Mouse (Mus musculus): ENCODE data around the gene Gpc5. TPM values are rescaled to one million over a fixed set of nuclear protein-coding genes. Genes with fewer than 3 reads are reported as not detected.

The Gpc5 gene
- polyA plus RNA-seq, 1 experiment from 2014 or later: 1.2 TPM

DNA sequence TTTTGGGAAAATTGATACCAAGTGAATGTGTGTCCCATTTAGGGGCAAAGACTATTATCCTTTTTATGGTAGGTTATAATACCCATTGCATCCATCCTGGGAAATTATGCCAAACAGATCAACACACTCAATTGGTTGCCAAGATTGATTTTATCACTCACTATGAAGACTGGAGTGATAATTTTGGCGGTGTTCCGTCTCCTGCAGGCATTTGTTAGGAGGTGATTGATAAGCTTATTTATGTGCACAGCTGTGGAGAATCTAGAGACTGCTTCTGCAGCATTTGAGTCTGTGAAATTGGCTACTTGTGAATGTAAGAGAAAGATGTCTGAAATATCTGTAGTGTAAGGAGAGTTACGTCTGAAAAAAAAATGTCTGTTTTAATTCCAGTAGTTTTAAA lies 340.0 kb downstream of the Gpc5 start:
- CTCF ChIA-PET: no interaction called here

DNA sequence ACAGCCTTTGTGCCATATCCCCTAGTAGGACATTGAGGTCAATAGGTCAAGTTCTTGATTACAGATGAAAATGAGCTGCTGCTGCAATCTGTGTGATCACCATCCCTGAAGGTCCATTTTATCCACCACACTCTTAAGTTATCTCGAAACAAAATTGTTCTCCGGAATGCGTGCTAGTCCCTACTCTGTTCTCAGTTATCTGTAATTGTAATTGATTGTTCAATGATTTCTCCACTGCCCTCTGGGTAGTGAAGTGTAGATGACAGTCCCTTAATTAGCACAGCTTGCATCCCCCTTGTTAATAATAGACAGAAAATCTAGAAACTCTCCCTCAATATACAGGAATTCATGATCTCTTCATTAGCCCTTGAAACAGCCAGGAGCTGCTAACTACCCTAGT lies 340.4 kb downstream of the Gpc5 start:
- ChIA-PET POLR2A (no interaction called here), CTCF (no interaction called here)
- in situ Hi-C loops (cut with MboI; ENCODE audit: low pct_unique_long_range_greater_than_20kb): no loop called here
- ATAC-seq (no peak), DNase-seq (ENCODE audit: low read depth, low spot score) (no peak)
- TF ChIP-seq CTCF (IDR thresholded peaks at IDR 0.05): no peak
- peaks cover 9% of the 10 kb centered on the region for H3K27me3 ChIP-seq

More for the DNA sequence above, 340.0 kb downstream of the Gpc5 start:
- ATAC-seq (no peak), DNase-seq (ENCODE audit: low read depth, low spot score) (no peak)
- in situ Hi-C loops (cut with MboI; ENCODE audit: low pct_unique_long_range_greater_than_20kb): no loop called here
- TF ChIP-seq CTCF (IDR thresholded peaks at IDR 0.05): no peak
- POLR2A ChIA-PET: no interaction called here
- H3K27me3 ChIP-seq: peaks cover 9% of the 10 kb centered on the region

DNA sequence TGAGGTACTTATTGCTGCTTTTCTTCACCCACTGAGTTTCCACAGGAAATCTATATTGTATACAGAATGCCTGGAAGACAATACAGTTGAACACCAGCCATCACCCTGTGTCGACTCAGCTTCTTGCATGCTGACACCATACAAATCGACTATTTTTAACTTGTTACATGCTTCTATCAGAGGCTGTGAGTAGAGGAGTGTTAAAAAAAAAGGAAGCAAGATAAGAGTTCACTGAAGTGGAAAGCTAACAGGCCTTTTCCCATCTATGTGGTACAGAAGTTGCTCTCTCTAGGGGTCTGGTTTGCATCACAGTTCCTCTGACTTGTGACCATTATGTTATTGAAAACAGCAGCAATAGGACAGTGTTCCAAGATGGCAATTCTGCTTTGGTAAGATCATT lies 344.6 kb downstream of the Gpc5 start:
- no peak for DNase-seq (ENCODE audit: low read depth, low spot score)
- H3K27me3 ChIP-seq: peaks cover 9% of the 10 kb centered on the region
- ChIA-PET CTCF (no interaction called here), POLR2A (no interaction called here)
- no peak for TF ChIP-seq CTCF (IDR thresholded peaks at IDR 0.05)
- no peak for ATAC-seq
- in situ Hi-C loops (cut with MboI; ENCODE audit: low pct_unique_long_range_greater_than_20kb): no loop called here

DNA sequence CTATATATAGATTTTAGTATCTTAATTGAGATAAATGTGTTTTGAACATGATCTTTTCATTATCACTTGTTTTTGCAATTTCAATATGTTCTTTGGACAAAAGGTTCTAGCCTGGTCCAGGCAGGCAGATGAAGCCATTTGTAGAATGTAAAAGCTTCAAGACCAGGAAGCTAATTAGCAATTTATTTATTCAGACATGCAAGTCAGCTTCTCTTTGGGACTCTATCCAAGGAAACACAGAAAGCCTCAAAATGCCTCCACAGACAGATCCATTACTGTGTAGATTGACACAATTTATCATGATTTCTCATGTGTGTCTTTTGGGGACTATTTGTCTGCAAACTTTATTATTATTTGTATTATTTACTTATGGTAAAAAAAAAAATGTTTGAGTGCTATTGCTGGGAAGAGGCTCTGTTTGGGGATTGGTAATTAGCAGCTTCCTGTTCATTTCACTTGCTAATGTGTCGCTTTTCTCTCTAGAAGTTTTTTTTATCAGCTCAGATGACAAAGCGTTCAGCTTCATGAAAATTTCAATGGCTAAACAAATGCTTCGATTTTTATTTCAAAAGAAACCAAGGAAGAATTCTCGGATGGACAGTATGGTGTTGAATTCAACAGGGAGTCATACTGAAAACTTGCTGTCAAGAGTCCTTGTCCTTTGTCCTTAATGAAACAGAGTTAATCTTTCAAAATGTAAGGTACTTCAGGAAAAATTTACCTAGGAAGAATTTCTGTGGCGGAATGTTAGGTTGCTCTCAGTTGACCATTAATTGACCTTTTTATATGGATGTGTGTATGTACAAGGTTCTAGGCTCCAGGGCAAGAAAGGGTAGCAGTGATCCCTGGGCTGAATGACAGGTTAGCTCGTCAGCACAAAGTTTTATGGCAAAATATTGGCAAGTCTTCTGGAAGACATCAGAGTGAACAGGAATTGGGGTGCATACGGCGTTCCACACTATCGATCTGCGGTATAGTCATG lies 353.1 kb downstream of the Gpc5 start:
- TF ChIP-seq CTCF (IDR thresholded peaks at IDR 0.05): no peak
- DNase-seq (ENCODE audit: low read depth, low spot score) (no peak), ATAC-seq (no peak)
- CTCF ChIA-PET: interaction anchor here (1.5 kb wide), 1 partner anchor 10 kb away, joined by 4 read pairs; no protein-coding TSS in a partner anchor
- in situ Hi-C loops (cut with MboI; ENCODE audit: low pct_unique_long_range_greater_than_20kb): no loop called here
- peaks cover 6% of the 10 kb centered on the region for H3K27me3 ChIP-seq
- POLR2A ChIA-PET: no interaction called here

DNA sequence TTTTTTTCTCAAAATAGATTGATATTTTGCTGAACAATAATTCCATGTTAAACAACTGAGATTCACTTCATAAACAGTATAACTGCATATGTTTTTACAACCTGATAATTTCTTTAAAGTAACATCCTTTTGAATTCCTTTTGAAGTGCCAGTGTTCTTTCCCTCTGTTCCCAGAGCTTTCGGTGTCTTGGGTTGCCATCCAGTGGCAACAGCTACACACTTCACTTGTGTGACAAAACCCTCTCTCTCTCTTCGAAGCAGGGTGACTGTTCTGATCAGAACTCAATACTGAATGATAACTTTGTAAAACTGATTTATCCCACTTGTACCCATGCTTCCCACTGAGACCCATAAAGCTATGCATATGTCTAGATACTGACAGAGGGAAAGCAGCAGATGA lies 358.9 kb downstream of the Gpc5 start:
- no peak for TF ChIP-seq CTCF (IDR thresholded peaks at IDR 0.05)
- DNase-seq (ENCODE audit: low read depth, low spot score): no peak
- CTCF ChIA-PET: interaction anchor here (1.0 kb wide), 1 partner anchor 49 kb away, joined by 3 read pairs; no protein-coding TSS in a partner anchor
- in situ Hi-C loops (cut with MboI; ENCODE audit: low pct_unique_long_range_greater_than_20kb): no loop called here
- peaks cover 6% of the 10 kb centered on the region for H3K27me3 ChIP-seq
- no peak for ATAC-seq
- POLR2A ChIA-PET: no interaction called here

DNA sequence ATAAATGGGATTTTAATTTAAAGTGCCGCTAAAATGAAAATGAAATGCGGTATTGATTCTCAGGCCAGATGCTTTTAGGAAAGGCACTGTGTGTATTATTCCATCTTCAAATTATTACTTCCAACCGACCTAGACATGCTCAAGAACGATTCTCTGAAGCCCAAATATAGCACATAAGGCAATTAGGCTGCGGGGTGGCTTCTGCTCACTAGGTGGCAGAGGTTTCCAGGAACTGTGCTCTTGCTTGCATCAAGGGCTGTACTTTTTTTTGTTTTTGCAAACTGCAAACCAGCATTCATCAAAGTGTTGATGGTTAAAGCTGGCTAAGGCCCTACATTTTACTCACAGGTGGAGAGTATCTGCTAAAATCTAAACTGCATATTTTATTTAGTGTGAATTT lies 375.9 kb downstream of the Gpc5 start:
- ChIA-PET CTCF (no interaction called here), POLR2A (no interaction called here)
- DNase-seq (ENCODE audit: low read depth, low spot score) (no peak), ATAC-seq (no peak)
- H3K27me3 ChIP-seq: peaks cover 4% of the 10 kb centered on the region
- in situ Hi-C loops (cut with MboI; ENCODE audit: low pct_unique_long_range_greater_than_20kb): no loop called here
- peak; percentile 19 for TF ChIP-seq CTCF (IDR thresholded peaks at IDR 0.05)

DNA sequence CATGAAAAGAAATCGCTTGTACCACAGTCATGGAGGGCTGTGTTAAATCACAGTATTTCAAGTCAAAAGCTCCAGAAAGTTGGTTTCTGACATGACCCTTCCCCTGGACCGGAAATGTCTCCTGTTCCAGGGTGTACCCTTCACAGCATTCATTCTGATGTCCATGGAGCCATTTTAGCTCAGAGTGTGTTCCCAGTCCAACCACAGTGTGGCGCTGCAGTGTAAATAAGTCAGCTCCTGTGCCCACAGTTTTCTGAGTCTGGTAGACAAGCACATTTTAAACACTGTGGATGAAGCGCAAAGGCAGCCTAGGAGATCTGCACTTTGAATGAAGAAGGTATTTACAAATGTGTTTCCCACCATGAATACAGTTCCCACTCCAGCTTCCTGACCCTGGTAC lies 383.2 kb downstream of the Gpc5 start:
- DNase-seq (ENCODE audit: low read depth, low spot score): no peak
- peak; percentile 55 for TF ChIP-seq CTCF (IDR thresholded peaks at IDR 0.05)
- ATAC-seq: peak; percentile 31
- H3K27me3 ChIP-seq: peaks cover 4% of the 10 kb centered on the region
- ChIA-PET CTCF (interaction anchor here (1.1 kb wide), 1 partner anchor 9 kb away, joined by 3 read pairs; no protein-coding TSS in a partner anchor), POLR2A (no interaction called here)
- in situ Hi-C loops (cut with MboI; ENCODE audit: low pct_unique_long_range_greater_than_20kb): no loop called here

DNA sequence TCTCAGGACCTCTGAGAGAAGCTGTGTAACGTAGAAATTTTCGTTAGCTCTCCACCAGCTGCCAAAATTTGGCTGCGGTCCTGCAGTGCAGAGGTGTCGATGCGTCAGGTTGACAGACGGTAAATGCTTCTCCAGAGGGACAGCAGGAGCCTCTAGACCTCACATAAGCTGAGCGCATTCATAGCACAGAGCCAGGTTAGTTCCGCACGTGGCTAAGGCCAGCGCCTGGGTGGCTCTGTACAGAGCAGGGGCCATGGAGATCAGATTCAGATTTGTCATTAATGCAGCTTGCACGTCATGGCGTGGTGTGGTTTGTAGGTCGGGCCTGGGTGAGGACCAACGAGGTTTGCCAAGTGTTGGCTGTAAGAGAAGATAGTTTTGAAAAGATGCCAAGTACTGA lies 385.3 kb downstream of the Gpc5 start:
- ChIA-PET CTCF (no interaction called here), POLR2A (no interaction called here)
- ATAC-seq: no peak
- DNase-seq (ENCODE audit: low read depth, low spot score): no peak
- TF ChIP-seq CTCF (IDR thresholded peaks at IDR 0.05): no peak
- H3K27me3 ChIP-seq: peaks cover 4% of the 10 kb centered on the region
- in situ Hi-C loops (cut with MboI; ENCODE audit: low pct_unique_long_range_greater_than_20kb): no loop called here

DNA sequence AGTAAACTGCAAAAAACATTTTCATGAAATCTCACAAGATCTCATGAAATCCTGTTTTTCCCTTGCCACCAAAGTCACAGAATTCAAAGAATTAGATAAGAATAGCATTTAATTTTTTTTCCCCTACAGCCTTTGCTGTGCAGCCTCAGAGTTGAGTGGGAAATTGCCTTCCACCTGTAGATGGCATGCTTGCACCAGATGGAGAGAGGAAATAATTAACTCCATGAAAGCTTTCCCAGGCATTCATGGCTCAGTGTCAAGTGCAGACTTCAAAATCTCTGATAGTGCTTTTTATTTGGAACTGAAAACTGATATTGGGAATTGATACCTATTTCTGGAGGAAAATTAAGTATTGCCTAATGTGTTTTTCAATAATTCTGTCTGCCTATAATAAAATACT lies 393.1 kb downstream of the Gpc5 start:
- ATAC-seq: no peak
- DNase-seq (ENCODE audit: low read depth, low spot score): no peak

DNA sequence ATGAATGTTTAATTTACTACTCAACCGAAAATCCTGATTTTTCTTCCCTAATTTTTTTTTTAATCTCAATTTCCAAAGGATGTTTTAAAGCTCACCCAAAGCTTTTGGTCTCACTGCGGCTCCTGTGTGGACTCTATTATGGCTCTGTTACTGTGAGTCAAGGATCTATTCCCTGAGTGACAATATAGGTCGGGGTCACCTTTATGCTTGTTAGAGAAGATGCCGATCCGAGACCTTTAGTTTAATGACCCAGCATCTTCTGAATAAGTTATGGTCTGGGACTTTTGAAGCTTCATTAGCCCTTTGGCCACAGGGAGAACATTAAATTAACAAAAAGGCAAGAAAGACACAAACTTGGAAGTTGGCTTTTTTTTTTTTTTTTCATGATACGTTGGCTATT lies 408.8 kb downstream of the Gpc5 start:
- CTCF ChIA-PET: no interaction called here
- in situ Hi-C loops (cut with MboI; ENCODE audit: low pct_unique_long_range_greater_than_20kb): no loop called here
- TF ChIP-seq CTCF (IDR thresholded peaks at IDR 0.05): no peak
- ATAC-seq: no peak
- no peak for DNase-seq (ENCODE audit: low read depth, low spot score)
- H3K27me3 ChIP-seq: no peaks in the 10 kb centered on the region
- POLR2A ChIA-PET: no interaction called here

More for the DNA sequence above, 393.1 kb downstream of the Gpc5 start:
- H3K27me3 ChIP-seq: no peaks in the 10 kb centered on the region
- ChIA-PET CTCF (no interaction called here), POLR2A (no interaction called here)
- in situ Hi-C loops (cut with MboI; ENCODE audit: low pct_unique_long_range_greater_than_20kb): no loop called here
- peak; percentile 42 for TF ChIP-seq CTCF (IDR thresholded peaks at IDR 0.05)

DNA sequence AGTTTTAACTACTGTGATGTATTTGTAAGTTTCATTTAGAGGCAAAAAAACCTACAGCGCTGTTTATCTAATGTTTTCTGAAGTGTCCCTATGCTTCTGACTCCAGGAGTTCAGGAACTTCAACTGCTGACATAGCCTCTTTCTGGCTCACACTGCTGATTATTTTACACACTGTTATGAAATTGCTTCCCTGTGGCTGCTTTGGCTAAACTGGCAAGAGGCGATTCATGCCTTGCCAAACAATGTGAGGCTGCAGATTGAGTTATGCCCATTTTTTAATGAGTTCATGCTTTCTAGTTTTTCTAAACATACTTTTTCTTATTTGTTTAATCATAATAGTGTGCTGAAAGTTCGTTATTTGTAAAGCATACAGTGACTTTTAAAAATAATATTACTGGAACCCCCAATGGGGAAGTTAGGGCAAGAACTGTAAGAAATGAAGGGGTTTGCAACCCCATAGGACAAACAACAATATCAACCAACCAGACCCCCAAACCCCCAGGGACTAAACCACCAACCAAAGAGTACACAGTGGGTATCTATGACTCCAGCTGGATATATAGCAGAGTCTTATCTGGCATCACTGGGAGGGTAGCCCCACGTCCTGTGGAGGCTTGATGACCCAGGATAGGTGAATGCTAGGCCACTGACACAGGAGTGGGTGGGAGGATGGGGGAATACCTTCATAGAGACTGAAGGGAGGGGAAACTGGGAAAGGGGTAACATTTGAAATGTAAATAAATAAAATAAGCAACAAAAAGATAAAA lies 454.7 kb downstream of the Gpc5 start:
- ChIA-PET POLR2A (no interaction called here), CTCF (no interaction called here)
- H3K27me3 ChIP-seq: no peaks in the 10 kb centered on the region
- ATAC-seq: no peak
- in situ Hi-C loops (cut with MboI; ENCODE audit: low pct_unique_long_range_greater_than_20kb): no loop called here
- no peak for DNase-seq (ENCODE audit: low read depth, low spot score)
- no peak for TF ChIP-seq CTCF (IDR thresholded peaks at IDR 0.05)

Data from Patski (cell line).